Mouse (Mus musculus): ENCODE results near the gene Sntg2. TPM values are rescaled to one million over a fixed set of nuclear protein-coding genes. Genes with fewer than 3 reads are reported as not detected.

The Sntg2 gene
- polyA plus RNA-seq, 1 experiment from 2014 or later = 0.20 TPM

GRCm38 (mm10) chr12:30372293-30372692, 882 bp downstream of the Sntg2 start:
- ATAC-seq (no peak), DNase-seq (no peak)
- Histone ChIP-seq H3K4me3 (ENCODE audit: low read depth, low read length) (peak overlapping the region; percentile 40; the same call in 1 of the 2 replicates), H3K27me3 (ENCODE audit: insufficient read depth, low read length) (peaks cover 2% of the 10 kb centered on the region; the same call in 1 of the 2 replicates), H3K9me3 (ENCODE audit: low read length) (no peaks in the 10 kb centered on the region), H3K27ac (ENCODE audit: low read depth) (no peak overlapping the region), H3K36me3 (replicated peaks; ENCODE audit: insufficient read depth, low read length) (no peaks in the 10 kb centered on the region), H3K9ac (replicated peaks) (no peak overlapping the region), H3K4me1 (ENCODE audit: insufficient read depth) (peaks cover 6% of the 10 kb centered on the region; the same call in 1 of the 2 replicates), H3K4me2 (ENCODE audit: low read depth, low read length) (peak overlapping the region; percentile 76; the same call in 1 of the 2 replicates)
- TF ChIP-seq EP300 (IDR thresholded peaks at IDR 0.05; ENCODE audit: low read depth) (no peak), CTCF (IDR thresholded peaks at IDR 0.05; ENCODE audit: low read depth) (no peak)
- 36% methylated on average over 5 of the region's 5 CpGs for WGBS (ENCODE audit: insufficient replicate concordance)

GRCm38 (mm10) chr12:30369786-30370185, 3.4 kb downstream of the Sntg2 start:
- DNase-seq (peak; percentile 68), ATAC-seq (no peak)
- H3K27ac ChIP-seq (ENCODE audit: low read depth) = no peak overlapping the region
- H3K4me2 ChIP-seq (ENCODE audit: low read depth, low read length) = no peak overlapping the region
- H3K4me3 ChIP-seq (ENCODE audit: low read depth, low read length) = no peak overlapping the region
- no peaks in the 10 kb centered on the region for H3K9me3 ChIP-seq (ENCODE audit: low read length)
- WGBS (ENCODE audit: insufficient replicate concordance) = 8% methylated on average over 6 of the region's 6 CpGs
- peaks cover 6% of the 10 kb centered on the region; the same call in 1 of the 2 replicates for H3K4me1 ChIP-seq (ENCODE audit: insufficient read depth)
- no peak overlapping the region for H3K9ac ChIP-seq (replicated peaks)
- peaks cover 2% of the 10 kb centered on the region; the same call in 1 of the 2 replicates for H3K27me3 ChIP-seq (ENCODE audit: insufficient read depth, low read length)
- no peaks in the 10 kb centered on the region for H3K36me3 ChIP-seq (replicated peaks; ENCODE audit: insufficient read depth, low read length)
- TF ChIP-seq CTCF (IDR thresholded peaks at IDR 0.05; ENCODE audit: low read depth) (peak; percentile 74), EP300 (IDR thresholded peaks at IDR 0.05; ENCODE audit: low read depth) (no peak)

- Histone ChIP-seq H3K27me3 (ENCODE audit: insufficient read depth, low read length) (peaks cover 2% of the 10 kb centered on the region; the same call in 1 of the 2 replicates), H3K27ac (ENCODE audit: low read depth) (no peak overlapping the region), H3K4me2 (ENCODE audit: low read depth, low read length) (no peak overlapping the region), H3K9ac (replicated peaks) (no peak overlapping the region), H3K4me3 (ENCODE audit: low read depth, low read length) (no peak overlapping the region), H3K36me3 (replicated peaks; ENCODE audit: insufficient read depth, low read length) (no peaks in the 10 kb centered on the region), H3K9me3 (ENCODE audit: low read length) (no peaks in the 10 kb centered on the region), H3K4me1 (ENCODE audit: insufficient read depth) (peaks cover 6% of the 10 kb centered on the region; the same call in 1 of the 2 replicates)
- DNase-seq = no peak
- WGBS (ENCODE audit: insufficient replicate concordance) = 68% methylated on average over 6 of the region's 6 CpGs
- TF ChIP-seq EP300 (IDR thresholded peaks at IDR 0.05; ENCODE audit: low read depth) (no peak), CTCF (IDR thresholded peaks at IDR 0.05; ENCODE audit: low read depth) (no peak)
- ATAC-seq = no peak
These were observed 4.0 kb downstream of the Sntg2 start for GRCm38 (mm10) chr12:30369141-30369540.

GRCm38 (mm10) chr12:30362306-30362705, 10.9 kb downstream of the Sntg2 start:
- H3K9me3 ChIP-seq (ENCODE audit: low read length) = no peaks in the 10 kb centered on the region
- TF ChIP-seq CTCF (IDR thresholded peaks at IDR 0.05; ENCODE audit: low read depth) (no peak), EP300 (IDR thresholded peaks at IDR 0.05; ENCODE audit: low read depth) (no peak)
- H3K4me3 ChIP-seq (ENCODE audit: low read depth, low read length) = no peak overlapping the region
- WGBS (ENCODE audit: insufficient replicate concordance) = 55% methylated on average over 2 of the region's 2 CpGs
- H3K4me1 ChIP-seq (ENCODE audit: insufficient read depth) = no peaks in the 10 kb centered on the region
- no peaks in the 10 kb centered on the region for H3K36me3 ChIP-seq (replicated peaks; ENCODE audit: insufficient read depth, low read length)
- no peak overlapping the region for H3K4me2 ChIP-seq (ENCODE audit: low read depth, low read length)
- H3K9ac ChIP-seq (replicated peaks) = no peak overlapping the region
- H3K27me3 ChIP-seq (ENCODE audit: insufficient read depth, low read length) = no peaks in the 10 kb centered on the region
- DNase-seq = no peak
- ATAC-seq = no peak
- no peak overlapping the region for H3K27ac ChIP-seq (ENCODE audit: low read depth)

GRCm38 (mm10) chr12:30357666-30358065, 15.5 kb downstream of the Sntg2 start:
- H3K4me1 ChIP-seq (ENCODE audit: insufficient read depth) = no peaks in the 10 kb centered on the region
- H3K4me2 ChIP-seq (ENCODE audit: low read depth, low read length) = no peak overlapping the region
- no peak overlapping the region for H3K27ac ChIP-seq (ENCODE audit: low read depth)
- no peak overlapping the region for H3K9ac ChIP-seq (replicated peaks)
- H3K9me3 ChIP-seq (ENCODE audit: low read length) = no peaks in the 10 kb centered on the region
- H3K4me3 ChIP-seq (ENCODE audit: low read depth, low read length) = no peak overlapping the region
- DNase-seq (no peak), ATAC-seq (no peak)
- H3K27me3 ChIP-seq (ENCODE audit: insufficient read depth, low read length) = no peaks in the 10 kb centered on the region
- no peak for TF ChIP-seq CTCF (IDR thresholded peaks at IDR 0.05; ENCODE audit: low read depth)
- TF ChIP-seq EP300 (IDR thresholded peaks at IDR 0.05; ENCODE audit: low read depth) = no peak
- H3K36me3 ChIP-seq (replicated peaks; ENCODE audit: insufficient read depth, low read length) = no peaks in the 10 kb centered on the region
- WGBS (ENCODE audit: insufficient replicate concordance) = 51% methylated on average over 6 of the region's 6 CpGs

- H3K4me1 ChIP-seq (ENCODE audit: insufficient read depth) = no peaks in the 10 kb centered on the region
- WGBS (ENCODE audit: insufficient replicate concordance) = 58% methylated on average over 2 of the region's 2 CpGs
- TF ChIP-seq EP300 (IDR thresholded peaks at IDR 0.05; ENCODE audit: low read depth) (no peak), CTCF (IDR thresholded peaks at IDR 0.05; ENCODE audit: low read depth) (no peak)
- H3K4me2 ChIP-seq (ENCODE audit: low read depth, low read length) = no peak overlapping the region
- H3K27me3 ChIP-seq (ENCODE audit: insufficient read depth, low read length) = no peaks in the 10 kb centered on the region
- H3K9ac ChIP-seq (replicated peaks) = no peak overlapping the region
- H3K4me3 ChIP-seq (ENCODE audit: low read depth, low read length) = no peak overlapping the region
- ATAC-seq (no peak), DNase-seq (no peak)
- H3K36me3 ChIP-seq (replicated peaks; ENCODE audit: insufficient read depth, low read length) = no peaks in the 10 kb centered on the region
- no peaks in the 10 kb centered on the region for H3K9me3 ChIP-seq (ENCODE audit: low read length)
- H3K27ac ChIP-seq (ENCODE audit: low read depth) = no peak overlapping the region
These were observed 20.8 kb downstream of the Sntg2 start for GRCm38 (mm10) chr12:30352393-30352792.

- no peak overlapping the region for H3K9ac ChIP-seq (replicated peaks)
- H3K4me1 ChIP-seq (ENCODE audit: insufficient read depth) = no peaks in the 10 kb centered on the region
- 76% methylated on average over 1 of the region's 1 CpGs for WGBS (ENCODE audit: insufficient replicate concordance)
- H3K4me3 ChIP-seq (ENCODE audit: low read depth, low read length) = no peak overlapping the region
- H3K27ac ChIP-seq (ENCODE audit: low read depth) = no peak overlapping the region
- no peaks in the 10 kb centered on the region for H3K36me3 ChIP-seq (replicated peaks; ENCODE audit: insufficient read depth, low read length)
- H3K4me2 ChIP-seq (ENCODE audit: low read depth, low read length) = no peak overlapping the region
- H3K27me3 ChIP-seq (ENCODE audit: insufficient read depth, low read length) = no peaks in the 10 kb centered on the region
- ATAC-seq = no peak
- no peaks in the 10 kb centered on the region for H3K9me3 ChIP-seq (ENCODE audit: low read length)
- TF ChIP-seq CTCF (IDR thresholded peaks at IDR 0.05; ENCODE audit: low read depth) = no peak
- TF ChIP-seq EP300 (IDR thresholded peaks at IDR 0.05; ENCODE audit: low read depth) = no peak
- no peak for DNase-seq
These were observed 25.1 kb downstream of the Sntg2 start for GRCm38 (mm10) chr12:30348036-30348435.
